Mouse (Mus musculus) embryonic facial prominence, embryonic 12.5 days (tissue): ENCODE measurements around the gene Rhov. TPM values are rescaled to one million over a fixed set of nuclear protein-coding genes. Genes with fewer than 3 reads are reported as not detected.

ENCODE experiments used
- ATAC-seq: fragments of 200-750 bp; cut with Nextera tagmentation; 2 replicates; pipeline ENCODE4 v1.8.0; 2017; ENCODE audit not compliant: insufficient number of reproducible peaks, insufficient read depth, low FRiP score, low TSS enrichment
- H3K27ac ChIP-seq: fragments of 300-500 bp; sonication (generic); 2 replicates; pipeline ENCODE4 v1.5.1; 2016; ENCODE audit warnings: mild to moderate bottlenecking
- H3K27me3 ChIP-seq: fragments of 300-500 bp; sonication (generic); 2 replicates; pipeline ENCODE4 v1.6.1; 2016; ENCODE audit warnings: mild to moderate bottlenecking, moderate library complexity
- H3K36me3 ChIP-seq: fragments of 300-500 bp; sonication (generic); 2 replicates; pipeline ENCODE4 v1.6.1; 2016; ENCODE audit warnings: mild to moderate bottlenecking
- H3K4me1 ChIP-seq: fragments of 300-500 bp; sonication (generic); 2 replicates; pipeline ENCODE4 v1.6.1; 2016
- H3K4me2 ChIP-seq: fragments of 300-500 bp; sonication (generic); replicated peaks from 2 replicates; pipeline ENCODE4 v1.6.1; 2016; ENCODE audit warnings: mild to moderate bottlenecking, moderate library complexity
- H3K4me3 ChIP-seq: fragments of 300-500 bp; sonication (generic); 2 replicates; pipeline ENCODE4 v1.5.1; 2016; ENCODE audit warnings: mild to moderate bottlenecking
- H3K9ac ChIP-seq: fragments of 300-500 bp; sonication (generic); 2 replicates; pipeline ENCODE4 v1.6.1; 2016; ENCODE audit warnings: mild to moderate bottlenecking, moderate library complexity
- H3K9me3 ChIP-seq: fragments of 300-500 bp; sonication (generic); 2 replicates; pipeline ENCODE4 v1.6.1; 2016; ENCODE audit warnings: mild to moderate bottlenecking, moderate library complexity
- WGBS: fragments of 180-500 bp; shearing (Covaris S2); methylation state at CpG from one replicate; pipeline ENCODE4 v1.1.7; 2016; 5-methylcytosine and 5-hydroxymethylcytosine counted together
- polyA plus RNA-seq: library from polyadenylated mRNA; unstranded; fragments of >200 nt; fragmentation: Nextera tagmentation; extraction: Ambion mirVana; gene quantifications from 2 replicates; pipeline ENCODE4 v1.2.1, GENCODE M21; 2016

Gene Rhov
- polyA plus RNA-seq, 1 experiment from 2014 or later: 6.9 TPM

DNA sequence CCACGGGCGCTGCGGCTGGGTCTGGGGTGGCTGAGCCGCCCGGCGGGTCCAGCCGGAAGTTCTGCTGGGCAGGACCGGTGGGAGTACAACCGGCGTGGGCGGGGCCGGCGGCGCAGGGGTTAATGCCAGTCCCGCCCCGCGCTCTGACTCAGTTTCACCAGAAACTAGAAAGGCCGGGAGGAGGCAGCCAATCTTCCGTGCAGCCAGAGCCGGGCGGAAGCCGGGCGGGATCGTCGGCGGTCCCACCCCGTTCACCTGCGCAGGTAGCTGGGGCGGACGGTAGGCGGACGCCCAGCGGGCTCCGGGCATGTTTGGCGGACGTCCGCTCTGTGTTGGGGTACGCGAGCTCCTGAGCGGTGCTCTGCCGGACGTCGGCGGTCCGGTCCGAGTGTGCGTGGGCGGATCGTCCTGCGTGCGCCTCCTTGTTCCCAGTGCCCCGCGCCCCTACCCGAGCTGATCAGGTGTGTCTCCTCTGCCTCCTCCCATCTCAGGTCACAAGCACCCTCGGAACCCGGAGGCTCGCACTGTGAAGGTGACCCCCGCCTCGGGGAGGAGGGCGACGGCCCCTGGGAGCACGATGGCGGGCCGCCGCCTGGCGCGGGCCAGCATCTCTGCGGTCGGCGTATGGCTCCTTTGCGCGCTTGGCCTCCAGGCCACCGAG, 33.7 kb downstream of the Rhov start, which contains the start of gene Spint1:
Spint1 (plus strand) TSS at position 153 of the 661 bp plus-strand sequence.
- Histone ChIP-seq H3K9ac (peak within 1 kb of the TSS; percentile 54), H3K27ac (no peak within 1 kb of the TSS), H3K4me2 (peak within 1 kb of the TSS; percentile 77), H3K4me3 (peak within 1 kb of the TSS; percentile 46), H3K36me3 (no peaks in the 10 kb centered on the region), H3K4me1 (peaks cover 12% of the 10 kb centered on the region; the same call in 1 of the 2 replicates), H3K27me3 (peaks cover 64% of the 10 kb centered on the region), H3K9me3 (no peaks in the 10 kb centered on the region)
- WGBS: under 1% methylated on average over 70 of the region's 73 CpGs
- ATAC-seq: peak; percentile 71

DNA sequence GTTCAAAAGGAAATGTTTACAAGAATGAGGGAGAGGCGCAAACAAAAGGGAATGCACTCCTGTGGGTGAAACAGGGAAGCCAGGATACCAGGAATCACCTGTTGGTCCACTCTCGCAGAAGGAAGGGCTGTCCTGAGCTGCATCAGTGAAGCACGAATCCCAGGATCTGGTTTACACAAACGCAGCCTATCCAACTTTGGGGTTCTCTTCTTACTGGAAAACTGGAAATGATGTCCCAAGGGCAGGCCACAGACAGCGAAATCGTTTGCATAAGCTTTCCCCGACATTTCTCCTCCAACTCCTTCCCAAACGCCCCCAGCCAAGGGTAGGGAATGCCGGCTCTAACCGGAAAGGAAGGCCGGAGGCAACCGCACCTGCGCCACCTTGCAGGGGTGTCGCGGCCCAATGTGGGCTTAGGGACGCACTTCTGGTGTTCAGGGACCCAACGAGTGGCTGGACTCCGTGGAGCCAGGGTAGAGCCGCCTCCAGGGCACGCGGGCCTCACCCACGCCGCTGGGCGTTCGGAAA, 34.3 kb downstream of the Rhov start:
- Histone ChIP-seq H3K4me2 (peak overlapping the region; percentile 77), H3K4me1 (peaks cover 12% of the 10 kb centered on the region; the same call in 1 of the 2 replicates), H3K9me3 (no peaks in the 10 kb centered on the region), H3K27me3 (peaks cover 64% of the 10 kb centered on the region), H3K4me3 (peak overlapping the region; percentile 46), H3K9ac (peak overlapping the region; percentile 54), H3K36me3 (no peaks in the 10 kb centered on the region), H3K27ac (no peak overlapping the region)
- ATAC-seq: no peak; the same call in 1 of the 2 replicates
- WGBS: 4% methylated on average over 25 of the region's 25 CpGs

DNA sequence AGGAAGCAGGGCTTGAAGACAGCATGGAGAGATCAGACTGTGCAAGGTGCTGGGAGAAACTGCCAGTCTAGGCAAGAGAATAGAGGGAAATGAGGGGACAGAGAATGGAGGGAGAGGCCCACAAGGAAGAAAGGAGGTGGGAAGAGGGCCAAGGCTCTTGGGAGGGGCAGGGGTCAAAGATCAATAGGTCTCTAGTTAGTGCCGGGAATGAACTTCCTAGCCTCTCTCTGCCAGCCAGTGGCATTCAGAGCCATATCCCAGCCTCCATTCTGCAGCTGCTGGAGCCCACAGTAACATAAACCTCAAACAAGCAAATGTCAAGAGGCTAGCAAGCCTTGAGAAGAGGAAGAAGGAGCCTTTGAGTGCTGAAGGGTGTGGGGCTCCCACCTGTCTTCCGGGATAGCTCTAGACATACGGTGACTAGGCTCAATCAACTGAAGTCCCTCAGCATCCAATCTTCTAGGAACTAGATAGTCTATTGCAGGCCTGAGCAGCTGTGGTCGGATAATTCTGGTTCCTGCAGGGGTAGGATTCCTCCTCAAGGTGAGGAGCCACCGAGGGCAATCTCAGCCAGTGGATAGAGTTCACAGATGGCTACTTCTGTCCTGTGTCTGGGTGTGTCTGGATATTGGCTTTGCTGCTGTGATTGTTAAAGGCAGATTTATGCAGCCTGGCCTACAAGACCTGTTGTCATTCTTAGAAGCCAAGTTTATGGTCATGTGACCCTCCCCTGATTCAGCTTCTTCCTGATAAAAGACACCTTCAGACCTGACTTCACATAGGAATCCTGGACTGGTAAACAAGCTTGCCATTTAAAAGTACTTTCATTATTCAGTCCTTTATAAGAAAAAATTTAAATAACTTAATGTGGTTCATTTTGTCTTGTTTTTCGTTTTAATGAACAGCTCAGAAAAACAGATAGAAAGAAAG, 41.0 kb downstream of the Rhov start, which contains the start of gene Ppp1r14d:
Ppp1r14d (minus strand) TSS at position 132 of the 930 bp plus-strand sequence.
- peaks cover 6% of the 10 kb centered on the region; the same call in 1 of the 2 replicates for H3K27me3 ChIP-seq
- WGBS: 65% methylated on average over 6 of the region's 6 CpGs

More for the DNA sequence above, 41.0 kb downstream of the Rhov start, which contains the start of gene Ppp1r14d:
- no peak within 1 kb of the TSS for H3K4me3 ChIP-seq
- ATAC-seq: no peak
- H3K36me3 ChIP-seq: no peaks in the 10 kb centered on the region
- H3K4me2 ChIP-seq: no peak within 1 kb of the TSS
- H3K9ac ChIP-seq: no peak within 1 kb of the TSS
- no peaks in the 10 kb centered on the region for H3K9me3 ChIP-seq
- no peaks in the 10 kb centered on the region for H3K4me1 ChIP-seq
- no peak within 1 kb of the TSS for H3K27ac ChIP-seq

Other genes starting within 250 kb of the Rhov start
- gene Ccdc32, start 241.9 kb downstream of the Rhov start, polyA plus RNA-seq: 22.6 and 23.3 TPM in 2 replicates
- gene Rpusd2, start 236.5 kb downstream of the Rhov start, polyA plus RNA-seq: 4.6 and 6.0 TPM in 2 replicates
- 54.3 and 55.0 TPM in 2 replicates for gene Knl1, start 224.2 kb downstream of the Rhov start, polyA plus RNA-seq
- gene Rad51, start 158.5 kb downstream of the Rhov start, polyA plus RNA-seq: 53.3 and 57.7 TPM in 2 replicates
- gene Rmdn3, start 114.2 kb downstream of the Rhov start, polyA plus RNA-seq: 41.9 and 42.3 TPM in 2 replicates
- gene Gchfr, start 103.5 kb downstream of the Rhov start, polyA plus RNA-seq: 4.7 and 5.2 TPM in 2 replicates
- gene Gm14137, start 96.8 kb downstream of the Rhov start, polyA plus RNA-seq: 0.70 and 1.1 TPM in 2 replicates
- gene Zfyve19, start 62.7 kb downstream of the Rhov start, polyA plus RNA-seq: 57.0 and 58.2 TPM in 2 replicates
- 26.5 and 27.5 TPM in 2 replicates for gene Dnajc17, start 62.5 kb downstream of the Rhov start, polyA plus RNA-seq
- gene Ppp1r14d, start 41.4 kb downstream of the Rhov start, polyA plus RNA-seq: 0.28 TPM in 1 of 2 replicates, not detected in the other
- 8.8 and 10.6 TPM in 2 replicates for gene Spint1, start 33.9 kb downstream of the Rhov start, polyA plus RNA-seq
- gene Vps18, start 17.5 kb upstream of the Rhov start, polyA plus RNA-seq: 23.8 and 23.9 TPM in 2 replicates
- 5.1 and 5.7 TPM in 2 replicates for gene Dll4, start 54.5 kb upstream of the Rhov start, polyA plus RNA-seq
- 0.79 and 1.0 TPM in 2 replicates for gene Chac1, start 80.0 kb upstream of the Rhov start, polyA plus RNA-seq
- 4.7 and 4.9 TPM in 2 replicates for gene Ino80, start 206.4 kb upstream of the Rhov start, polyA plus RNA-seq